Mouse (Mus musculus) gastrocnemius, postnatal 4 days (tissue): ENCODE data around the gene Cox7a2. TPM values are rescaled to one million over a fixed set of nuclear protein-coding genes. Genes with fewer than 3 reads are reported as not detected.

Experiments used
- DNase-seq, 2 experiments: peaks; one replicate each; pipeline ENCODE4 v3.0.0; 2021 to 2022; ENCODE audit warnings: low spot score in 2 of 2, mixed read lengths in 2 of 2
- total RNA-seq, 2 experiments: library from RNA; stranded (reverse); gene quantifications; 2 replicates each; pipeline ENCODE4 v1.2.3; 2021

The Cox7a2 gene
- total RNA-seq, 2 experiments from 2014 or later: 481 to 525 TPM

DNA sequence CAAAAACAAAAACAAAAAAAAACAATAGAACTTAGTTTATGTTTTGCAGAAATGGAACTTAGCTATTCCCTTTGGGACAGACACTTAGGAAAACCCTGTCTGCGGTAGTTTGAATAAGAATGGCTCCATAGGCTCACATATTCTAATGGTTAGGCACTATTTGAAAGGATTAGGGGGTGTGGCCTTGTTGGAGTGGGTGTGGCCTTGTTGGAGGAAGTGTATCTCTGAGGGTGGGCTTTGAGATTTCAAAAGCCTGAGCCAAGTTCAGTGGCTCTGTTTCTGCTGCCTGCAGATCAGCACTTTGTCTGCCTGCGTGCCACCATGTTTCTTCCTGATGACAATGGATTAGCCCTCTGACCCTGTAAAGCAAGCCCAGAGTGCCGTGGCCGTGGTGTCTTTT, 14.6 kb downstream of the Cox7a2 start:
- no peak for DNase-seq

DNA sequence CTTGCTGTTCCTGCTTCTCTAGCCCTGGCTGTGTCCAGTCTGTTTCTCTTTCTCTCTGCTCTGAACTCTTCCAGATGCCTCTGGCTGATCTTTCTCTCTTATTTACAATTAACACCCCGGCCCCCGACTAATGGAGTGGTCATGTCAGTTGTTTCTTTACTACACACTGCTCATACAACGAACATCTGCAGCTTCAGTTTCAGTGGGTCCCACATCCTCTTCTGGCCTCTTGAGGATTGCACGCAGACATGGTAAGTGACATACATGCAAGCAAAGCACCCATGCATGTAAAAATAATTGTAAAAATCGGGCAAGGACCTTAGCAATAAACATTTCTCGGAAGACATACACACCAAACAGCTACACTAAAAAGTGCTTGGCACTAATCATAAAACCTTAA, 24.1 kb downstream of the Cox7a2 start:
- no peak for DNase-seq

DNA sequence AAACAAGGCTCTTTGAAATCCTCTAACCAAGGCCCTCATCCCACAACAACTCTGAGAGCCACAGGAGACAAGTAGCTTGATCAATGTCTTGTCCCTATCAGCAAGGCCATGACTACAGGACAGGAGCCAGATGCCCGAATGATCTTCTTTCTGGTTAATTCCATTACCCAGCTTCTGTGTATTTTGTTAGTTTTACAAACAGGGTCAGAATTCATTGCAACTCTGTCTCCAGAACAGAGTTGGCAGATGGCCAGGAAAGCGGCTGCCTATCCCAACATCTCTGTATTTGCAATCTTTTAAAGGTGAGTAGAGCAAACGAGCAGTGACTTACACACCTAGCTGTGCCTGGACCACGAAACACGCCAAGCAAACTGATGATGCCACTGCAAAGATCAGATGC, 29.4 kb downstream of the Cox7a2 start:
- peak in 1 of 2 experiments; percentile 13 for DNase-seq

DNA sequence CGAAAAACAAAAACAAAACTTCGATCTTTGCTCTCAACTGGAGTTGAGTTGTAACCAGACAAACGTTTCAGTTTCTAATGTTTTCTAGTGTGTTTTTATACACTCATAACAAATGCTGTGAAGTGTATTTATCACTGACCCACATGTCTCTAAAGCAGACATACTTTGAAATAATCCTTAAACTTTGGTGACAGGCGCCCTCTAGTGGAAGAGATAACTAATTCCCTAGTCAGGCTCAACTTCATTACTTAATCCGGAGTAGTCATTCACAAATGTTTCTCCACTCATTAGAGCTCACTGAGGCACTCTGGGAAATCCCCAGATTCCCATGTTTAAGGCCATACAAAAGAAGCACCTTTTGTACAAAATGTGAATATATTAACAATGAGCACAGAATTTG, 36.6 kb downstream of the Cox7a2 start:
- DNase-seq: peak in 1 of 2 experiments; percentile 11

DNA sequence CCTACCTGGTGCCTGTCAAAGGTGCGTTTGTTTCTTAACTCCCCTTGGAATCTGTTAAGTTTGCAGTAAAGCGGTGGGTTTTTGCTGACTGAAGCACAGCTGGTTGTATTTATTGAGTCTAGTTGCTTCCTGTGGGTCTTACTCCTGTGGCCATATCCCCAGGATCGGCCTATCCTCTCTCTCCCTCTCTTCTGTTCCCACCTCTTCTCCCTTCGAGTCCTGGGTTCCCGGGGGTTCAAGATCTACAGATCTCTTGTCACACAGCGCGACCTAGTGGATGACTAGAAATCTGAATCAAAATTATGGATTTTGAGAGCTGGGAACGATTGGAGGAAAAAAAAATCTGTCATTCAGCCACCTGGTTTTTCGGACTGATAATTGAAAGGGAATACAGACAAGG, 38.6 kb downstream of the Cox7a2 start:
- DNase-seq: peak in 1 of 2 experiments; percentile 66

DNA sequence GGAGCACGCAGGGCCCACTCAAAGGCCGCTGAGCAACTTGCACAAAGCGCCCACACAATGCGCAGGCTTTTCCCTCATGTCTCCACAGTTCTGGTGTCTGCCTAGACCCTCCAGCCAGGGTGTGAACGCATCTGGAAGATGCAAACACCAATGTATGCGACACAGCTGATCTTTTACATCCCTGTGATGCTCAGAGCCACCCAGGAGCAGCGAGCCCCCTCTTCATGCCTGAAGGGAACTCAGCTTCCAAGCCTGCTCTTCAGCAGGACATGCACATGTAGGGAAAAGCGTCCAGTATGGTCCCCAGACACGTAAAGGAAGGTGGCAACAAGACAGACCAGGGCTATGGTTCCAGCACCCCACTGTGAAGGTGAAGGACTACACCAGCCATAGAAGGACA, 39.5 kb downstream of the Cox7a2 start:
- peak in 1 of 2 experiments; percentile 16 for DNase-seq

DNA sequence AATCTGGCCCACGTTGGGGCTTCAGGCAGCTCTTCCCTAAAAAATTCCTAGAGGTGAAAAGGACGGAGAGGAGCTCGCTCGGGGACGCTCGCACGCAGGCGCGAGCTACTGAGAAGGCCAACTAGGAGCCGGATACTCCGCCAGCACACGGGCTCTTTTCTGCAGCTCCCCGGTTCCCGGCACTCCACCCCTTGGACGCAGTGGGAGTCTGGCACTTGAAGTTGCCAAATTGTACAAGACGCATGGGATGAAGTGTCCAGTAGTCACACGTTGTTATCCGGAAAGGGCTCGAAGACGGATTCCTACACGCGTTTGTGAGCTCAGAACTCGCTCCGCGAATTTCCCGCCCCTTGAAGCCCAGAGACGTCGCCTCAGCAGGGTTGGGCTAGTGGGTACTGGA, 40.2 kb downstream of the Cox7a2 start:
- DNase-seq: peak in 1 of 2 experiments; percentile 59

DNA sequence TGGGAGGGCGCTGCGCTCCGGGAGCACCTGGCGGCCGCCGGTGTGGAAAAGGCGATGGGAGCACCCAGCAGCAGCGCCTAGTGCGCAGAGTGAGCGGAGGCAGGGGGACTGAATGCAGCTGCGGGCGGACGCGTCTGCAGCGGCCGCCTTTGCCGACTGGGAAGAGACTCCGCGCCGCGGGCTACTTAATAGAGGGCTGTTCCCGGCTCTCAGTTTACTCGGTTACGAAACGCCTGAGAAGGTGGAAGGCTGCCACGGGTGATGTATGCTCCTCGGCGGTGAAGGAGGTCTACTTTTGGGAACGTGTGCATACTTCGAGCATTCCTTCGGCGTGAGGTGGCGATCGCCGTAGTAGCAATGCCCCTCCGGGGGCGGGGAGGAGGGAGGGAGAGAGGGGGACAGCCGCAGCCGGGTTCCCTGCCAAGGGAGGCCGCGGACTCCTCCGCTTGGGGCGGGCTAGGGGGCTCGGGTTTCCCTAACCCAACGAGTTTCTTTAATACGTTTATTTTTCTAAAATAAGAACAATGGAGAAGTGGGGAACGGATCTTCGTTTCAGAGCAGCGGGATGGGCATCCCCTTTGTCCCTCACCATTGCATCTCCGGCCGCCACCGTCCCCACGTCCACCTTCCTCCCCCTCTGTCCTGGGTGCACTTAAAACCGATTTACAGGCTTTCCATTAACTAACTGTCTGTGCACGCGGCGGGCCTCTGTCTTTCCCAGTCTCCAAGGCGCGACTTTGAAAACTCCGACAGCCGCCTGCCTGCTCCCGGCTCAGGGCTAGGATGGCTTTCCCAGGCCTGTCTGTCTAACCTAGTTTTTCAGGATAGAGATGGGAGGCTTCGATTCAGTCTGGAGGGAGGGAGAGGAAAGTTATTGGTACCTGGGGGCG, 41.0 kb downstream of the Cox7a2 start, which contains the start of gene Col12a1:
Gene Col12a1, minus strand, starts transcription at position 351 of the 890 bp plus-strand sequence.
- DNase-seq: peak; percentile 76 to 88

DNA sequence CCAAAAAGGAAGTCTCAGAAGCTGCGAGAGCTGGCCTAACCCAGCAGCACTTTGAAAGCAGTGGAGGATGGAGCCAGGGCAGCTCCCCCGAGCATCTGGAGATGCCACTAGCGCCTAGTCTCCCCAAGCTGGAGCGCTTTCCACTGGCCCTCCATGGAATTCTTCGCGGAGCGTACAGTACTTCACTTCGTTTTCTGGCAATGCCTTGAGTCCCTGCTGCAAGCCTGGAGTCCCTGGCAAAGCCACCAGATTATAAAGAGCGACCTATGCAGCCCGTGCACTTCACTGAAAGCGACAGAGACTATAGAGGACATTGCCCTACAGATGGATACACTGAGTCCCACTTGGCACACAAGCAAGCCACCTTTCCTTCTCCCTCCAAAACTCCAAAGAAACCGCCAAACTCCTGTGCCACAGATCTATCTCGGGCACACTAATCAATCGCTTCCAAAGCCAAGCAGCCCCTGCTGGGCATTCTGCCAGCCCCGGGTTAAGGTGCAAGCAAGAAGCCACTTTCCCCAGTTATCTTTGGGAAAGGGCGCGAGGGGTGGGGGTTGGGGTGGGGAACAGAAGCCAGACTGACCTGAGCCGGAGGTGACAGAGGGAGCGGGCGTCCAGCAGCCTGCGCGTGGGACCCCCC, 41.7 kb downstream of the Cox7a2 start:
- peak in 1 of 2 experiments; percentile 51 for DNase-seq

DNA sequence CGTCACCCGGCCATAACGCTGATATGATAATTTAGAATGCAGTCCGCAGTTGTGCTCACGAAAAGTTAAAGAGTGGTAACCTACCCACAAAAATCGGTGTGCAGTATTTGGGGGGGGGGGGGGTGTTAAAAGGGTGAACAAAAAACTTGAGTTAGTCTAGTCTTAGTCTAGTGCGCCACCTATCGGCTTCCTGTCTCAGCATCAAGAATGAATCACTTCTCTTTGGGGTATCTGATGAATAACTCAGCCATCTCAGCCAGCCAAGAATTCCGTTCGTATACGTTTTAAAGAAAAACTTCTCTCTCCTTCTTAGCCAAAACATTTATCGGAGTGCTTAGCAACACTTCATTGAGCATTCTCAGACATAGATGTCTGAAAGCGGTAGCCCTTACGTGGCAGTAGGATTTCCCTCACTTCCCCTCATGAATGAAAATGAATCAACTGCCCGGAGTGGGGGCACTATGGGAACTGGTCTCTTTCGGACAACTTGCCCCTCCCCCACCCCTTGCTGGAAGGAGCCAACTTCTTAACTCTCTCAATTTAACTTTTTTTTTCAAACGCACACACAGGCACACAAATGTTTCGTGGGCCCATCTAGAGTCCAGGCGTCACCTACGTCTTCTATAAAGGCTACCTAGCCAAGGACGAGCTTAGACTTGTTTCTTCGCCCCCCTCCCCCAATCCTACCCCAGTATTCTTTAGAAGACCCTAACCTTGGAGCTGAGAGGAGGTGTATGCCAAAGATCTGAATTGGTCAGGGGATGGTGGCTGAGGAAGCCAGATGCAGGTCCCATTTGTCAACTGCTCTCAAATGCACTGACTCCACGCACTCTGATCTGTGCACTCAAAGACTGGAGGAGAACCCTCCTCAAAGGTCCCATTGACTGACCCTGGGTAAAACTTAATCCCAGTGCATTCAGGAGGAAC, 42.5 kb downstream of the Cox7a2 start:
- peak in 1 of 2 experiments; percentile 84 for DNase-seq

DNA sequence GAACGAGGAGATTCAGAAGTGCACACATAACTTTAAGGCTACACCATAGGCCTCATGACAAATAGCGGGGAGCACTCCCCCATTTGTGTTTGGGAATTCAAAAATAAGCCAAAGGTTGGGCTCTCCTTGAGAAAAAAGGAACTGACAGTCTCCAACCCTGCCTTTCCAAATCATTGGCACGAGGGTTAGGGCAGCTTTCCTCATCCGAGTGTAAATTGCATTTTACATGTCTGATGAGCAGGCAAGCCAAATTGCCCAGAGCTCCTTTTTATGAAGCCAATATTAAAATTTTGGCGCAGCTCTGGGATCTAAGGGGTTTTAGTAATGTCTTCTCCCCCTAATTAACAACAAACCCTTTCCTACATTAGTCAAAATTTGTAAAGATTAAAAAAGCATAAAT, 43.2 kb downstream of the Cox7a2 start:
- peak in 1 of 2 experiments; percentile 12 for DNase-seq

DNA sequence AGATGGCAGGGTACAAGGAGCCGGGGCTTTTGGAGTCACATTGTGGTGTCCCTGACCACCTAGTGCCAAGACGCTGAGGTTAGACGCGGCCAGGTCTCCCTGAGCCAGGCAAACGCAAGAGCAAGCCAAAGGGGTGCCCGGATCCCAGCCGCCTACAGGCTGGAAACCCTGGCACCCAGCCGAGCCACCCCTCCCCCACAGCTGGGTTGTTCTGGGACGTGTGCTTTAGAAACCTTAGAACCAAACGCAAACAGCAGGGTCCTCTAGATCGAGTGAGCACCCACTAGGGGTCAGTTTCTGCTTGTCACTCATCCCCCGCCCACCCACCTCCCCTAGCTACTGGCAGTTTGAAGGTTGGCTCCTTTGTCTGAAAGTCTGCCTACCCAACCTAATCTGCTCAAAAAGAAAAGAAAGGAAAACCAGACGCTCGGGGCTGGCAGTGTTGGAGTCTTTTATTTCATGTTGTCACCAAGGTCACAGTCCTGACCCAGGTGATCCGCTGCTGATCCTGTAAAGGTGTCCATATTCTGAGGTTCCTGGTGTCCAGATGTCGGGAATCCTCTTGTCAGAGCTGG, 45.1 kb downstream of the Cox7a2 start:
- DNase-seq: peak; percentile 55 to 72

Other genes with a start within 250 kb of the Cox7a2 start
- gene Col12a1, start 41.0 kb downstream of the Cox7a2 start, total RNA-seq: 100 to 1,000 TPM; 212 to 230 TPM
- gene Tmem30a, start 33.6 kb upstream of the Cox7a2 start, total RNA-seq: 10 to 100 TPM; 44.8 to 47.5 TPM